Mouse (Mus musculus): ENCODE measurements at regions not wholly inside any gene's neighbourhood (a gene's known extent, or its start where the extent isn't known, plus 50 kb on each side); places are given as distances from the start of the nearest gene placed in this dataset.

DNA sequence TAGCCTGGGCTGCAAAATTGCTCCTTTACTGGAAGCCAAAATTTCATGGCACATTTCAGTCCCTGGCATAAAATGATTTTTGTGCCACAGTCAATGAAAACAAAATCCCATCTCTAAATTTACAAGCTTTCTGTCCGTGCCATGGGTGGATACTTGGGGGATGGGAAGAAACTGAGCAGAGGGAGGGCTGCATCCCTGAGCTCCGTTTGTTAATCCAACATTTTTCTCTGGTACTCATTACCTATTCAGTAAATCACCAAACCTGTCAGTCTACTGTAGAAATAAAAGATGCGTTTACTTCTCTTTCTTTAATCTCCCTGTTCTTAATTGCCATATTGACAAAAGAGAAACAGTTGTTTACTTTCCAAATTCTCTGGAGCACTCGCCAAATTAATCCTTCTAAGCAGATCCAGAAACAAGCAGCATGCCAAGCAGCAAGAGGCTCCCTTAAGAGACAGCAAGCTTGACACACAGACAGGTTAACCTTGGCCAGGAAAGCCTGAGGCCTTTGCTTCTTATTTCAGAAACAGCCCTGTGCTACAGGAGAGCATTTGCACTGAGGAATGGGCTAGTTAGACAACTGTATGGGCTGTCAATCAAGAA is 326.6 kb downstream of the Nsun3 start:
- no peak for TF ChIP-seq CTCF (IDR thresholded peaks at IDR 0.05; ENCODE audit: low read depth)
- TF ChIP-seq EP300 (optimal IDR thresholded peaks at IDR 0.05), result no peak
